7 mouse cellular contexts compared by ENCODE assay signal in the genomic region with DNA sequence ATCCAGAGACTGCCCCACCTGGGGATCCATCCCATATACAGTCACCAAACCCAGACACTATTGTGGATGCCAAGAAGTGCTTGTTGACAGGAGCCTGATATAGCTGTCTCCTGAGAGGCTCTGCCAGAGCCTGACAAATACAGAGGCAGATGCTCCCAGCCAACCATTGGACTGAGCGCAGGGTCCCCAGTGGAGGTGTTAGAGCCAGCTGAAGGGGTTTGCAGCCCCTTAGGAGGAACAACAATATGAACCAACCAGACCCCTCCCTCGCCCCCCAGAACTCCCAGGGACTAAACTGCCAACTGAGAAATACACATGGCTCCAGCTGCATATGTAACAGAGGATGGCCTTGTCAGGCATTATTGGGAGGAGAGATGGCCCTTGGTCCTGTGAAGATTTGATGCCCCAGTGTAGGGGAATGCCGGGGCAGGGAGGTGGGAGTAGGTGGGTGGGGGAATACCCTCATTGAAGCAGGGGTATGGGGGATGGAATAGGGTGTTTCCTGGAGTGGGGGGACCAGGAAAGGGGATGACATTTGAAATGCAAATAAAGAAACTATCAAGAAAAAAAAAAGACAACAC. TPM values are rescaled to one million over a fixed set of nuclear protein-coding genes. Genes with fewer than 3 reads are reported as not detected.
A peak's percentile ranks its signal among the peaks of the same experiment; 100 is the strongest.
DNase-seq lines count a peak whose midpoint lies in the region; ATAC-seq lines count a peak whose summit lies in the region.
"Not testable (repeated sequence)": the region's sequence is repeated elsewhere in the genome, so short reads cannot be mapped to it uniquely, and the experiment has no call there.
"Had no signal": no experiment of that assay in that cellular context is flagged by ENCODE, and none has a peak within 500 bp of the region (broad histone marks: within the 10 kb centered on the region; RNA-seq: fewer than 3 reads in every experiment).

No protein-coding gene starts in this region.

- not testable (repeated sequence) for ATAC-seq in hindbrain, embryonic 13.5 days (ENCODE audit: low FRiP score)
- ATAC-seq in midbrain, embryonic 11.5 days (ENCODE audit: low FRiP score) = peak; percentile 38; the same call in 1 of the 2 replicates
- ATAC-seq in midbrain, embryonic 14.5 days (ENCODE audit: low FRiP score, low TSS enrichment) = peak; percentile 50; the same call in 1 of the 2 replicates
- ATAC-seq in neural tube, embryonic 13.5 days (ENCODE audit: low read depth) = peak; percentile 64; the same call in 1 of the 2 replicates

- not testable (repeated sequence) for H3K9ac ChIP-seq in hindbrain, embryonic 13.5 days; midbrain, embryonic 11.5 days (ENCODE audit: low read length); midbrain, embryonic 14.5 days (replicated peaks; ENCODE audit: low read length); neural tube, embryonic 13.5 days

- 25% methylated on average over 3 of the region's 3 CpGs for WGBS in hindbrain, embryonic 13.5 days
- 45% methylated on average over 3 of the region's 3 CpGs for WGBS in midbrain, embryonic 11.5 days
- WGBS in midbrain, embryonic 14.5 days = 36% methylated on average over 3 of the region's 3 CpGs
- WGBS in neural tube, embryonic 13.5 days = 27% methylated on average over 3 of the region's 3 CpGs

- H3K27ac ChIP-seq in hindbrain, embryonic 13.5 days = peak overlapping the region; percentile 73
- not testable (repeated sequence) for H3K27ac ChIP-seq in midbrain, embryonic 11.5 days (ENCODE audit: low read depth, low read length); midbrain, embryonic 14.5 days (replicated peaks; ENCODE audit: low read depth, low read length)
- H3K27ac ChIP-seq in neural tube, embryonic 13.5 days (replicated peaks) = peak overlapping the region; percentile 43; the same call in 1 of the 2 replicates

- not testable (repeated sequence) for H3K4me3 ChIP-seq in hindbrain, embryonic 13.5 days; midbrain, embryonic 11.5 days (ENCODE audit: low read depth, low read length); midbrain, embryonic 14.5 days (replicated peaks; ENCODE audit: low read depth, low read length); neural tube, embryonic 13.5 days

- H3K4me1 ChIP-seq in hindbrain, embryonic 13.5 days (replicated peaks) = peaks cover 46% of the 10 kb centered on the region
- peaks cover 24% of the 10 kb centered on the region for H3K4me1 ChIP-seq in midbrain, embryonic 11.5 days (ENCODE audit: control insufficient read depth, insufficient read depth, low read length)
- peaks cover 23% of the 10 kb centered on the region for H3K4me1 ChIP-seq in midbrain, embryonic 14.5 days (ENCODE audit: control insufficient read depth, insufficient read depth, low read length)
- peaks cover 68% of the 10 kb centered on the region for H3K4me1 ChIP-seq in neural tube, embryonic 13.5 days (replicated peaks)

- H3K4me2 ChIP-seq in hindbrain, embryonic 13.5 days; midbrain, embryonic 11.5 days; midbrain, embryonic 14.5 days (ENCODE audit: low read length); neural tube, embryonic 13.5 days: not testable (repeated sequence)

- not testable (repeated sequence) for H3K27me3 ChIP-seq in hindbrain, embryonic 13.5 days; midbrain, embryonic 11.5 days (ENCODE audit: control insufficient read depth, insufficient read depth, low read length); midbrain, embryonic 14.5 days (ENCODE audit: control insufficient read depth, insufficient read depth, low read length); neural tube, embryonic 13.5 days

- DNase-seq in heart, adult 11 months = peak; percentile 82
- peak; percentile 28 for DNase-seq in induced T-regulatory cell, adult 2 months (ENCODE audit: low read depth)
- not testable (repeated sequence) for DNase-seq in midbrain, embryonic 11.5 days (ENCODE audit: low spot score, missing footprints); midbrain, embryonic 14.5 days

- not testable (repeated sequence) for H3K36me3 ChIP-seq in hindbrain, embryonic 13.5 days; midbrain, embryonic 11.5 days (ENCODE audit: control insufficient read depth, insufficient read depth, low read length); midbrain, embryonic 14.5 days (ENCODE audit: control insufficient read depth, insufficient read depth, low read length); neural tube, embryonic 13.5 days

- H3K9me3 ChIP-seq in hindbrain, embryonic 13.5 days; midbrain, embryonic 11.5 days (ENCODE audit: control insufficient read depth, low read length); midbrain, embryonic 14.5 days (ENCODE audit: control insufficient read depth, low read length); neural tube, embryonic 13.5 days: not testable (repeated sequence)

RNA-seq across cellular contexts. Expression of a gene that starts 11.9 kb away (rescaled TPM):
- polyA plus RNA-seq in hindbrain, embryonic 13.5 days (2015; fragmentation: Nextera tagmentation; extraction: Ambion mirVana) = 5.0 and 7.9 TPM in 2 replicates
- polyA plus RNA-seq in midbrain, embryonic 11.5 days (2014; fragmentation: Nextera tagmentation; extraction: Ambion mirVana) = 8.8 and 10.1 TPM in 2 replicates
- polyA plus RNA-seq in midbrain, embryonic 14.5 days (2014; fragmentation: Nextera tagmentation; extraction: Ambion mirVana) = 3.5 and 6.4 TPM in 2 replicates
- polyA plus RNA-seq in neural tube, embryonic 13.5 days (2015; fragmentation: Nextera tagmentation; extraction: Ambion mirVana) = 3.5 and 4.0 TPM in 2 replicates
- polyA plus RNA-seq: erythroblast, embryonic 14.5 days had no signal
